Mouse (Mus musculus): Measurements from ENCODE around the gene Cped1. TPM values are rescaled to one million over a fixed set of nuclear protein-coding genes. Genes with fewer than 3 reads are reported as not detected.

The Cped1 gene
- polyA plus RNA-seq, 1 experiment from 2014 or later, result 3.2 TPM

DNA sequence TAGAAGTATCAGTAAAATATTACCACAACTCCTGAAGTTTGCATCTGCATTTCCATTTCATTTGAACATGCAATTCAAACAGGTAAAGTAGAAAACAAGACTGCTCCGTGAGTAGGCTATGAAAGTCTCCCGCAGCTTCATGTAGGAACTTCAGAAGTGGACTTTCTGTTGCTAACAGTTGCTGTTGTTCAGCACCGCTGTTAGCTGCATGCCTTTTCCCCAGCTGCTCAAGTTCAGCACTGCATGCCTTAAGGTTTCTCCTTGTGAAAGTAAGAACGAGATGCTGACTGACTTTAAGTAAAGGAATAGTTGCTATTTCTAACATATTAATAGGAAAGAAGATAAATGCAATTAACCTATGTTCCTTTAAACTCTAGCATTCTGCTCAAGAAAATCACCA lies 306.3 kb downstream of the Cped1 start:
- WGBS, result 44% methylated on average over 4 of the region's 4 CpGs
- no peak overlapping the region for H3K4me3 ChIP-seq (replicated peaks; ENCODE audit: low read length)
- no peaks in the 10 kb centered on the region for H3K9me3 ChIP-seq (ENCODE audit: control insufficient read depth, low read length)
- ATAC-seq, result no peak
- H3K4me2 ChIP-seq (ENCODE audit: low read length), result no peak overlapping the region
- peaks cover 14% of the 10 kb centered on the region for H3K27me3 ChIP-seq (replicated peaks; ENCODE audit: control insufficient read depth, insufficient read depth, low read length)
- no peaks in the 10 kb centered on the region for H3K36me3 ChIP-seq (ENCODE audit: control insufficient read depth, insufficient read depth)
- peaks cover 22% of the 10 kb centered on the region for H3K4me1 ChIP-seq (replicated peaks; ENCODE audit: control insufficient read depth, insufficient read depth, low read length)
- H3K9ac ChIP-seq (replicated peaks; ENCODE audit: low read depth, low read length), result no peak overlapping the region
- H3K27ac ChIP-seq (ENCODE audit: low read length), result no peak overlapping the region

DNA sequence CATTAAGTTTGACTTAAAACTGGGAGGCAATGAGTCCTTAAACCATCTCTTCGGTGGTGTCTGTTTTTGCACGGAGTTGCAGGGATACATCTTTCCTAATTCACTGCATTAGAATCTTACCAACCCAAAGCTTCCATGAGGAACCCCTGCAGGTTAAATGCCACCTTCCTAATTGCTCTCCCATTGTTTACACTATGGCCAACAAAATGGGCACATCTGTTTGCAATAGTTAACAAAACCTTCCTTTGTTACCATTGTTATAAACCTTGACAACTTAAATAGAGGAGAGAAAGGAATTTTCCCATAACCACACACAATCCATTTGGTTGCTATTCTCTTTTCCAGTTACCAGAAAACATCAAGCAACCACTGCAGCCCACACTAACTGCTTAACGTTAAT lies 308.2 kb downstream of the Cped1 start:
- Histone ChIP-seq H3K4me1 (replicated peaks; ENCODE audit: control insufficient read depth, insufficient read depth, low read length) (peaks cover 9% of the 10 kb centered on the region), H3K9ac (replicated peaks; ENCODE audit: low read depth, low read length) (no peak overlapping the region), H3K27ac (ENCODE audit: low read length) (no peak overlapping the region), H3K36me3 (ENCODE audit: control insufficient read depth, insufficient read depth) (no peaks in the 10 kb centered on the region), H3K4me3 (replicated peaks; ENCODE audit: low read length) (no peak overlapping the region), H3K4me2 (ENCODE audit: low read length) (no peak overlapping the region), H3K9me3 (ENCODE audit: control insufficient read depth, low read length) (no peaks in the 10 kb centered on the region), H3K27me3 (replicated peaks; ENCODE audit: control insufficient read depth, insufficient read depth, low read length) (peaks cover 14% of the 10 kb centered on the region)
- WGBS, result 18% methylated on average over 3 of the region's 3 CpGs
- ATAC-seq, result no peak

DNA sequence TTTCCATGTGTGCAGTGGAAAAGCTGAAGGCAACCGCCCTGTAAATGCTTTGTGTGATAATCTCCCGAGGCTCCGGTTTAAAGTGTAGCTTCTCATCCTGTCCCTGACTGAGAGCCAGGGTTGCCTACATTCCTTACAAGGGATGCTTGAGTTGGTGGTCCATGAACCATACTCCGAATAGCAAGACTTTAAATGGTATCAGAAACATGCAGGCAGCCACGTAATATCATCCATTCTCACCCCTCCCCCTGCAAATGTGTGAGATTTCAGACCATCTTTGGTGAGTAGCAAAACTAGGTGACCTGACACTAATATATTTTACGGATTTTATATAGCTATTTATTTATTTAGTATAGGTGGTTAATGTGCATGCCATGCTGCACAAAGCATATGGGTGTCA lies 311.3 kb downstream of the Cped1 start:
- H3K4me3 ChIP-seq (replicated peaks; ENCODE audit: low read length), result no peak overlapping the region
- H3K27ac ChIP-seq (ENCODE audit: low read length), result no peak overlapping the region
- no peaks in the 10 kb centered on the region for H3K9me3 ChIP-seq (ENCODE audit: control insufficient read depth, low read length)
- no peak overlapping the region for H3K4me2 ChIP-seq (ENCODE audit: low read length)
- H3K4me1 ChIP-seq (replicated peaks; ENCODE audit: control insufficient read depth, insufficient read depth, low read length), result no peaks in the 10 kb centered on the region
- peaks cover 3% of the 10 kb centered on the region for H3K27me3 ChIP-seq (replicated peaks; ENCODE audit: control insufficient read depth, insufficient read depth, low read length)
- ATAC-seq, result no peak
- 80% methylated on average over 6 of the region's 6 CpGs for WGBS
- no peak overlapping the region for H3K9ac ChIP-seq (replicated peaks; ENCODE audit: low read depth, low read length)
- H3K36me3 ChIP-seq (ENCODE audit: control insufficient read depth, insufficient read depth), result no peaks in the 10 kb centered on the region

DNA sequence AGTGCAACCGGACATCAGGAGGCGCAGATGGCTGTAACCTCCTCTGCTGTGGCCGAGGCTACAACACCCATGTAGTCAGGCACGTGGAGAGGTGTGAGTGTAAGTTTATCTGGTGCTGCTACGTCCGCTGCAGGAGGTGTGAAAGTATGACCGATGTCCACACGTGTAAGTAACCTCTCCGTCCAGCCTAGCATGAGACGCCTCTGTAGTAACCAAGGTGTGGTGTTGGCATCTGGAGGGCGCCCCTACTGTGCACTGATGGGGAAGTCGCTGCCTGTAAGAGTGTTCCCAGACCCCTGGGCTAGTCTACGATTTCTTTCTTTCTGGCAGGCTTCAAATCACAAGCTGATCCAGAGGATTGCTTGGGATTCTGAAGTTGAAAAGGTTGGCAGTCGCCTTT lies 312.3 kb downstream of the Cped1 start:
- no peaks in the 10 kb centered on the region for H3K4me1 ChIP-seq (replicated peaks; ENCODE audit: control insufficient read depth, insufficient read depth, low read length)
- no peaks in the 10 kb centered on the region for H3K36me3 ChIP-seq (ENCODE audit: control insufficient read depth, insufficient read depth)
- H3K4me2 ChIP-seq (ENCODE audit: low read length), result no peak overlapping the region
- no peak overlapping the region for H3K4me3 ChIP-seq (replicated peaks; ENCODE audit: low read length)
- WGBS, result 65% methylated on average over 14 of the region's 14 CpGs
- no peak overlapping the region for H3K9ac ChIP-seq (replicated peaks; ENCODE audit: low read depth, low read length)
- ATAC-seq, result no peak
- peaks cover 2% of the 10 kb centered on the region; the same call in 1 of the 2 replicates for H3K27me3 ChIP-seq (replicated peaks; ENCODE audit: control insufficient read depth, insufficient read depth, low read length)
- no peak overlapping the region for H3K27ac ChIP-seq (ENCODE audit: low read length)
- no peaks in the 10 kb centered on the region for H3K9me3 ChIP-seq (ENCODE audit: control insufficient read depth, low read length)

Other genes with a start within 250 kb of the Cped1 start
- gene Tspan12, start 133.4 kb upstream of the Cped1 start, polyA plus RNA-seq (2015; fragmentation: Nextera tagmentation; extraction: Ambion mirVana), result 51.7 and 63.0 TPM in 2 replicates
- gene Ing3, start 36.3 kb upstream of the Cped1 start, polyA plus RNA-seq (2015; fragmentation: Nextera tagmentation; extraction: Ambion mirVana), result 60.0 and 68.1 TPM in 2 replicates

Data from forebrain, embryonic 16.5 days (tissue).